Mouse (Mus musculus): ENCODE results near the gene Kctd7.
A peak's percentile ranks its signal among the peaks of the same experiment; 100 is the strongest.

Kctd7 gene

GRCm38 (mm10) chr5:130143977-130144333, 706 bp upstream of the Kctd7 start:
- DNase-seq (ENCODE audit: low read depth, low spot score), result peak; percentile 44

GRCm38 (mm10) chr5:130145961-130146360, 1.3 kb downstream of the Kctd7 start:
- DNase-seq (ENCODE audit: low read depth, low spot score), result no peak

GRCm38 (mm10) chr5:130149726-130150310, 5.2 kb downstream of the Kctd7 start:
- DNase-seq (ENCODE audit: low read depth, low spot score), result no peak

- DNase-seq (ENCODE audit: low read depth, low spot score), result no peak
These were observed 9.6 kb downstream of the Kctd7 start for GRCm38 (mm10) chr5:130154286-130154685.

GRCm38 (mm10) chr5:130158545-130158944, 13.9 kb downstream of the Kctd7 start:
- no peak for DNase-seq (ENCODE audit: low read depth, low spot score)

GRCm38 (mm10) chr5:130159761-130160201, 15.1 kb downstream of the Kctd7 start:
- DNase-seq (ENCODE audit: low read depth, low spot score), result no peak

GRCm38 (mm10) chr5:130163670-130164069, 19.0 kb downstream of the Kctd7 start:
- DNase-seq (ENCODE audit: low read depth, low spot score), result peak; percentile 64

GRCm38 (mm10) chr5:130165213-130165612, 20.6 kb downstream of the Kctd7 start:
- DNase-seq (ENCODE audit: low read depth, low spot score), result no peak

- no peak for DNase-seq (ENCODE audit: low read depth, low spot score)
These were observed 24.4 kb downstream of the Kctd7 start for GRCm38 (mm10) chr5:130169109-130169508.

- DNase-seq (ENCODE audit: low read depth, low spot score), result peak; percentile 5
These were observed 26.2 kb downstream of the Kctd7 start for GRCm38 (mm10) chr5:130170666-130171422.

- DNase-seq (ENCODE audit: low read depth, low spot score), result peak; percentile 81
These were observed 26.8 kb downstream of the Kctd7 start, which contains the start of gene Rabgef1 for GRCm38 (mm10) chr5:130171423-130171954. Gene Rabgef1 (plus strand): TSS chr5:130171798.

- peak; percentile 5 for DNase-seq (ENCODE audit: low read depth, low spot score)
These were observed 27.4 kb downstream of the Kctd7 start for GRCm38 (mm10) chr5:130171956-130172601.

- no peak for DNase-seq (ENCODE audit: low read depth, low spot score)
These were observed 28.4 kb downstream of the Kctd7 start for GRCm38 (mm10) chr5:130173012-130173411.

- DNase-seq (ENCODE audit: low read depth, low spot score), result no peak
These were observed 33.2 kb downstream of the Kctd7 start for GRCm38 (mm10) chr5:130177871-130178270.

GRCm38 (mm10) chr5:130180362-130180761, 35.7 kb downstream of the Kctd7 start:
- DNase-seq (ENCODE audit: low read depth, low spot score), result no peak

GRCm38 (mm10) chr5:130181740-130182540, 37.3 kb downstream of the Kctd7 start:
- no peak for DNase-seq (ENCODE audit: low read depth, low spot score)

GRCm38 (mm10) chr5:130182541-130182821, 37.8 kb downstream of the Kctd7 start:
- no peak for DNase-seq (ENCODE audit: low read depth, low spot score)

GRCm38 (mm10) chr5:130184193-130184856, 39.7 kb downstream of the Kctd7 start:
- DNase-seq (ENCODE audit: low read depth, low spot score), result no peak

- DNase-seq (ENCODE audit: low read depth, low spot score), result no peak
These were observed 40.7 kb downstream of the Kctd7 start for GRCm38 (mm10) chr5:130185312-130185711.

- DNase-seq (ENCODE audit: low read depth, low spot score), result no peak
These were observed 42.7 kb downstream of the Kctd7 start for GRCm38 (mm10) chr5:130187383-130187782.

GRCm38 (mm10) chr5:130190909-130191308, 46.2 kb downstream of the Kctd7 start:
- DNase-seq (ENCODE audit: low read depth, low spot score), result no peak

Measured in embryo, embryonic 11.5 days (tissue).